Mouse (Mus musculus) cerebellum, postnatal 4 days (tissue): ENCODE results near the gene Ly6g5b.

Experiments
- DNase-seq, 2 experiments: peaks; one replicate each; pipeline ENCODE4 v3.0.0; 2022; ENCODE audit warnings: low spot score in 2 of 2, mixed read lengths in 1 of 2

Ly6g5b gene

GRCm38 (mm10) chr17:35105740-35106389 is 9.4 kb downstream of the Ly6g5b start:
- peak in 1 of 2 experiments; percentile 58 for DNase-seq

- no peak for DNase-seq
Observed at GRCm38 (mm10) chr17:35104754-35105153, 10.5 kb downstream of the Ly6g5b start.

GRCm38 (mm10) chr17:35104079-35104478 is 11.1 kb downstream of the Ly6g5b start:
- no peak for DNase-seq

GRCm38 (mm10) chr17:35103221-35103690 is 12.0 kb downstream of the Ly6g5b start:
- DNase-seq: no peak

- no peak for DNase-seq
Observed at GRCm38 (mm10) chr17:35102299-35102698, 12.9 kb downstream of the Ly6g5b start.

- no peak for DNase-seq
Observed at GRCm38 (mm10) chr17:35101161-35101560, 14.1 kb downstream of the Ly6g5b start.

GRCm38 (mm10) chr17:35100196-35100765 is 14.9 kb downstream of the Ly6g5b start:
- no peak for DNase-seq

- peak in 1 of 2 experiments; percentile 56 for DNase-seq
Observed at GRCm38 (mm10) chr17:35097164-35097655, 18.0 kb downstream of the Ly6g5b start.

GRCm38 (mm10) chr17:35096597-35096996 is 18.6 kb downstream of the Ly6g5b start:
- no peak for DNase-seq

GRCm38 (mm10) chr17:35094475-35095365 is 20.5 kb downstream of the Ly6g5b start:
- DNase-seq: no peak

- no peak for DNase-seq
Observed at GRCm38 (mm10) chr17:35092403-35093198, 22.6 kb downstream of the Ly6g5b start.

- DNase-seq: peak in 1 of 2 experiments; percentile 57
Observed at GRCm38 (mm10) chr17:35090166-35090932, 24.9 kb downstream of the Ly6g5b start.

GRCm38 (mm10) chr17:35088825-35089644 is 26.2 kb downstream of the Ly6g5b start, which contains the start of gene Abhd16a:
Abhd16a (plus strand) TSS chr17:35089263.
- peak; percentile 77 to 93 for DNase-seq

GRCm38 (mm10) chr17:35088151-35088550 is 27.1 kb downstream of the Ly6g5b start:
- no peak for DNase-seq

GRCm38 (mm10) chr17:35085208-35085865 is 29.9 kb downstream of the Ly6g5b start, which contains the start of gene Ly6g6f:
Ly6g6f (minus strand) TSS chr17:35085610.
- DNase-seq: no peak

GRCm38 (mm10) chr17:35083929-35084497 is 31.2 kb downstream of the Ly6g5b start:
- no peak for DNase-seq

GRCm38 (mm10) chr17:35082841-35083576 is 32.2 kb downstream of the Ly6g5b start:
- DNase-seq: no peak

- DNase-seq: no peak
Observed at GRCm38 (mm10) chr17:35080710-35081109, 34.5 kb downstream of the Ly6g5b start.
